Mouse (Mus musculus): ENCODE data around the gene Ebf1. TPM values are rescaled to one million over a fixed set of nuclear protein-coding genes. Genes with fewer than 3 reads are reported as not detected.

Ebf1 gene
- polyA plus RNA-seq, 1 experiment from 2014 or later: 113 TPM

DNA sequence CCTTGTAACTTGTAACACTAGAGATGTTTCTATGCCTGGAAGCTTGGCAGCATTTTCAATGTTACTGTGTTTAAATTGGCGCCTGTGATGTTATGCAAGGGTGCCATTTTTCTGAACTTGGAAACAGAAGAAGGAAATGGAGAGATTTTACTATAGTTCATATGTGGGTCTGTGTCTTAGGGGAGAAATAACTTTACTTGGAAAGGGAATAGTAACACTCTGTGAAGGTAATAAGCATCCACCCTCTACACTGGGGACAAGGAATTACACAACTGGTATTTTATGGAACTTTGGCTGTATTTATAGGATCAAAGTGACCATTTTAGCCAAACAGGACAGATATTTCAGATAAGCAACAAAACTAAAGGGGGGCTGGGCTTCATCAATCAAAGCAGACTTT lies 278.8 kb downstream of the Ebf1 start:
- no peak for ATAC-seq (ENCODE audit: insufficient read depth, low FRiP score, low TSS enrichment)
- H3K9me3 ChIP-seq (ENCODE audit: control insufficient read depth, low read length): no peaks in the 10 kb centered on the region
- H3K4me1 ChIP-seq (ENCODE audit: control insufficient read depth, insufficient read depth, low read length): no peaks in the 10 kb centered on the region

DNA sequence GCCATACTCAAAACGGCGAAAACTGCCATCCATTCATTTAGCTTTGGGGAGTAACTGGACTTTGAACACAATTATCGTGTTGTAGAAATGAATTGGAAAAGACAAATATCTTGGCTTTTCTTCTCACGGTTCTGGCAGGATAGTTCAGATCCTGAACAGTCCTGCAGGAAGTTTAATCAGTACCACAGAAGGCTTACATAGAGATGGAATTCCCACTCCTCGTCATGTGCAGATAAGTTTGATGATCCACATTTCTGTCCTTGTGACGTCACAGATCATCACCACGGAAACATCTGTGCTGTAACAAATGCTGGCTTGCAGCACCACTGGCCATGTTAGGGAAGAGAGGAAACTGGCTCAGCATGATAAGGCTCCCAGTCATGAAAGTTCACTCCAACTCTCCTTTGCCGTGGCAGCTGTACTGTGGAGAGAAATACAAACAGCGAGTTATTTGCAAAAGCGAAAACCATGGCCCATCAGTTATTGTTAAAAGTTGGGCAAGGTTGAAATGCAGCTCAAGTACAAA lies 280.1 kb downstream of the Ebf1 start:
- WGBS: 73% methylated on average over 10 of the region's 10 CpGs
- no peak overlapping the region for H3K9ac ChIP-seq (ENCODE audit: low read length)
- DNase-seq (ENCODE audit: low spot score) (no peak), ATAC-seq (ENCODE audit: insufficient read depth, low FRiP score, low TSS enrichment) (no peak)
- peaks cover 4% of the 10 kb centered on the region for H3K4me1 ChIP-seq (ENCODE audit: control insufficient read depth, insufficient read depth, low read length)
- no peaks in the 10 kb centered on the region for H3K9me3 ChIP-seq (ENCODE audit: control insufficient read depth, low read length)
- no peak overlapping the region for H3K4me3 ChIP-seq (ENCODE audit: low read depth, low read length)
- no peaks in the 10 kb centered on the region for H3K27me3 ChIP-seq (ENCODE audit: control insufficient read depth, insufficient read depth, low read length)
- H3K36me3 ChIP-seq (ENCODE audit: control insufficient read depth, insufficient read depth, low read length): no peaks in the 10 kb centered on the region
- H3K4me2 ChIP-seq (ENCODE audit: low read depth): no peak overlapping the region
- no peak overlapping the region for H3K27ac ChIP-seq (ENCODE audit: low read depth, low read length)

More for the DNA sequence above, 278.8 kb downstream of the Ebf1 start:
- Histone ChIP-seq H3K4me2 (ENCODE audit: low read depth) (no peak overlapping the region), H3K36me3 (ENCODE audit: control insufficient read depth, insufficient read depth, low read length) (no peaks in the 10 kb centered on the region), H3K4me3 (ENCODE audit: low read depth, low read length) (no peak overlapping the region), H3K9ac (ENCODE audit: low read length) (no peak overlapping the region), H3K27ac (ENCODE audit: low read depth, low read length) (no peak overlapping the region), H3K27me3 (ENCODE audit: control insufficient read depth, insufficient read depth, low read length) (no peaks in the 10 kb centered on the region)
- DNase-seq (ENCODE audit: low spot score): no peak
- 89% methylated on average over 1 of the region's 1 CpGs for WGBS

DNA sequence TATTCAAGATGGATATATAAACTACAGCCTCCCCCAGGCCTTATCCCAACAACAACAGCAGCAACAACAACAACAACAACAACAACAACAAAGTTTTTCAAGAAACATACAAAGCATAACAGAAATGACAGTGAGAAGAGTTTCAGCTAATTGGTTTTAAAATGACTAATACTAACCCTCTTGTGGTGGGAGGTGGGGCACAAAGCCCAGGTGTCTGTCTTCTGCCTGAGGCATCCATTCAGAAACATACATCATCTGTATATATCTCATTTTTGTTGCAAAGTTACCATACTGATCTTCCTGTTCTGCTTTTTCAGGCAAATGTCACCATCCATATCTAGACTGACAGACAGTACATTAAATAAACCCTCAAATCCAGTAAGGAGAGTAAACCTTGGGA lies 282.4 kb downstream of the Ebf1 start:
- ATAC-seq (ENCODE audit: insufficient read depth, low FRiP score, low TSS enrichment) (no peak), DNase-seq (ENCODE audit: low spot score) (no peak)
- no peaks in the 10 kb centered on the region for H3K9me3 ChIP-seq (ENCODE audit: control insufficient read depth, low read length)
- H3K4me1 ChIP-seq (ENCODE audit: control insufficient read depth, insufficient read depth, low read length): peaks cover 15% of the 10 kb centered on the region
- H3K4me2 ChIP-seq (ENCODE audit: low read depth): no peak overlapping the region
- H3K4me3 ChIP-seq (ENCODE audit: low read depth, low read length): no peak overlapping the region
- no peaks in the 10 kb centered on the region for H3K27me3 ChIP-seq (ENCODE audit: control insufficient read depth, insufficient read depth, low read length)
- H3K9ac ChIP-seq (ENCODE audit: low read length): no peak overlapping the region
- H3K36me3 ChIP-seq (ENCODE audit: control insufficient read depth, insufficient read depth, low read length): no peaks in the 10 kb centered on the region
- H3K27ac ChIP-seq (ENCODE audit: low read depth, low read length): 0 out of 2 replicates have a peak overlapping the region, but pooled peaks have one; percentile 46

DNA sequence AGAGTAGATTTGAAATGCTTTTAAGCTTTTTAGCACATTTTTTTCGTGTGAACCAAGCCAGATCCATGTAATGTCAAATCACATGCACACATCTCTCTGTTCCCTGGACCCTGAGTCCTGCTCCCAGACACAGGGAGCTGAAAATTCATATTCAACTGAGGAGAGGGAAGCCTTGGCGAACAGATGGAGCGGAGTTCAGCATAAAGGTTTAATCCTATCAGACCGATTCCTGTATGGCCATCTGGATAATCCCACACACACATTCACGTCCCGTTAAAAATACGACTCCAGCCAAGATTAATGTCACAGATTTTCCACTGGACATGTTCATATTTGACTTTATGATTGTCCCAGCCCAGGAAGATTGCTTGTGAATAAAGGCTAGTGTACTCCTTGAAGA lies 282.8 kb downstream of the Ebf1 start:
- ATAC-seq (ENCODE audit: insufficient read depth, low FRiP score, low TSS enrichment) (peak; percentile 22; the same call in 1 of the 2 replicates), DNase-seq (ENCODE audit: low spot score) (no peak)
- Histone ChIP-seq H3K27me3 (ENCODE audit: control insufficient read depth, insufficient read depth, low read length) (no peaks in the 10 kb centered on the region), H3K4me3 (ENCODE audit: low read depth, low read length) (no peak overlapping the region), H3K27ac (ENCODE audit: low read depth, low read length) (0 out of 2 replicates have a peak overlapping the region, but pooled peaks have one; percentile 46), H3K4me2 (ENCODE audit: low read depth) (no peak overlapping the region), H3K4me1 (ENCODE audit: control insufficient read depth, insufficient read depth, low read length) (peaks cover 15% of the 10 kb centered on the region), H3K9me3 (ENCODE audit: control insufficient read depth, low read length) (no peaks in the 10 kb centered on the region), H3K9ac (ENCODE audit: low read length) (no peak overlapping the region), H3K36me3 (ENCODE audit: control insufficient read depth, insufficient read depth, low read length) (no peaks in the 10 kb centered on the region)
- 75% methylated on average over 7 of the region's 7 CpGs for WGBS

DNA sequence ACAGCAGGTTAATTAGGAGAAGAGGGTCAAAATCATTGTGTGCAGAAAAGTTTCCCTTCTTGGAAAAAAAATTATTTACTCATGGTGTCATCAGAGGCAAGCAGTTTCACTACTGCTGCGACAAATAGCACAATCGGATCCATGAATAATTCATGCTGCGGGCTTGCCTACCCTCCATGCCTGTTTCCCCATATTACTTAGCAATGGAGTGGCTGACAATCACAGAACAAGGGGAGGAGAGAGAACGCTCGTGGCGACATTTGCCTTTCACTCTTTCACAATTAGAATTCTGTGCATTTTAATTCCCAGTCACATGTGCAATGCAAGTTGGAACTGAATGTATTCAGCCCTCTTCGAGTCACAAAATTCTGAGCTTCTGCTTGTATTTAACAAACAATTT lies 283.4 kb downstream of the Ebf1 start:
- Histone ChIP-seq H3K36me3 (ENCODE audit: control insufficient read depth, insufficient read depth, low read length) (no peaks in the 10 kb centered on the region), H3K9me3 (ENCODE audit: control insufficient read depth, low read length) (no peaks in the 10 kb centered on the region), H3K9ac (ENCODE audit: low read length) (no peak overlapping the region), H3K4me1 (ENCODE audit: control insufficient read depth, insufficient read depth, low read length) (peaks cover 15% of the 10 kb centered on the region), H3K4me2 (ENCODE audit: low read depth) (no peak overlapping the region), H3K27me3 (ENCODE audit: control insufficient read depth, insufficient read depth, low read length) (no peaks in the 10 kb centered on the region), H3K27ac (ENCODE audit: low read depth, low read length) (no peak overlapping the region), H3K4me3 (ENCODE audit: low read depth, low read length) (no peak overlapping the region)
- ATAC-seq (ENCODE audit: insufficient read depth, low FRiP score, low TSS enrichment) (peak; percentile 84), DNase-seq (ENCODE audit: low spot score) (peak; percentile 29)
- 53% methylated on average over 7 of the region's 7 CpGs for WGBS

DNA sequence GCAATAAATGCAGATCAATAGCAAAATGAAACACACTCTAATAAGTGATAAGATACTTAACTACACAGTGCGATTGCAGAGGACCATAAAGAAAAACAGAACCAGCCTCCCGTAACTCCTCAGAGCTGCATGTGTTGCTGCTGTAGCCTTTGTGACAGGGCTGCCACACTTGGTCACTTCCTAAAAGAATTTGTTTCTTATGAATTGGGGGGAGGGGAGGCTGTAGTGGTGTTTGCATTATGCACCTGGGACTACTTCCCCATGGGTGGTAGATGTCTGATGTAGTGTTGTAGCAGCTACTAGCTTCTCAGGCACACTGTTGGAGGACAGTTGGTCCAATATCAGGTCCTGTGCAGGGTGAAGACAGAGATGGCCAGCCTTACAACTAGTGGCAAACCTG lies 284.6 kb downstream of the Ebf1 start:
- Histone ChIP-seq H3K4me2 (ENCODE audit: low read depth) (no peak overlapping the region), H3K9ac (ENCODE audit: low read length) (no peak overlapping the region), H3K27ac (ENCODE audit: low read depth, low read length) (no peak overlapping the region), H3K9me3 (ENCODE audit: control insufficient read depth, low read length) (no peaks in the 10 kb centered on the region), H3K27me3 (ENCODE audit: control insufficient read depth, insufficient read depth, low read length) (no peaks in the 10 kb centered on the region), H3K4me3 (ENCODE audit: low read depth, low read length) (no peak overlapping the region), H3K36me3 (ENCODE audit: control insufficient read depth, insufficient read depth, low read length) (no peaks in the 10 kb centered on the region), H3K4me1 (ENCODE audit: control insufficient read depth, insufficient read depth, low read length) (peaks cover 15% of the 10 kb centered on the region)
- ATAC-seq (ENCODE audit: insufficient read depth, low FRiP score, low TSS enrichment) (no peak), DNase-seq (ENCODE audit: low spot score) (no peak)
- 83% methylated on average over 2 of the region's 2 CpGs for WGBS

DNA sequence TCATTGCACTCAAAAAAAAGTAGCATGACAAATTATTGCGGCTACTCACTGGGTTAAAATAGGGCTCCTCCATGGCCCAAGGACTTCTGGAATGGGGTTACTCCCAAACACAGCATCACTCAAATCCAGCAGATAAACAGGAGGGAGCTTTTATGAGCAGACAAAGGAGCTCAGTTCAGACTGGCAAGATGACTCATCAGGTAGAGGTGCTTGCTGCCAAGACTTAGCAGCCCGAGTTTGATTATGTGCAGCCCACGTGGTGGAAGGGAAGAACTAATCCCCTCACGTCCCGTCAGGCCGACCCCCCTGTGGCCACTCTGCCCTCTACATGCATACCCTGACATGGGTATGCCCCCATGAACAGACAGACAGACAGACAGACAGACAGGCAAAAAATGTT lies 285.0 kb downstream of the Ebf1 start:
- no peaks in the 10 kb centered on the region for H3K9me3 ChIP-seq (ENCODE audit: control insufficient read depth, low read length)
- H3K4me3 ChIP-seq (ENCODE audit: low read depth, low read length): no peak overlapping the region
- WGBS: 80% methylated on average over 6 of the region's 6 CpGs
- peaks cover 15% of the 10 kb centered on the region for H3K4me1 ChIP-seq (ENCODE audit: control insufficient read depth, insufficient read depth, low read length)
- no peak overlapping the region for H3K4me2 ChIP-seq (ENCODE audit: low read depth)
- H3K9ac ChIP-seq (ENCODE audit: low read length): no peak overlapping the region
- ATAC-seq (ENCODE audit: insufficient read depth, low FRiP score, low TSS enrichment) (no peak), DNase-seq (ENCODE audit: low spot score) (no peak)
- H3K36me3 ChIP-seq (ENCODE audit: control insufficient read depth, insufficient read depth, low read length): no peaks in the 10 kb centered on the region
- no peak overlapping the region for H3K27ac ChIP-seq (ENCODE audit: low read depth, low read length)
- H3K27me3 ChIP-seq (ENCODE audit: control insufficient read depth, insufficient read depth, low read length): no peaks in the 10 kb centered on the region

DNA sequence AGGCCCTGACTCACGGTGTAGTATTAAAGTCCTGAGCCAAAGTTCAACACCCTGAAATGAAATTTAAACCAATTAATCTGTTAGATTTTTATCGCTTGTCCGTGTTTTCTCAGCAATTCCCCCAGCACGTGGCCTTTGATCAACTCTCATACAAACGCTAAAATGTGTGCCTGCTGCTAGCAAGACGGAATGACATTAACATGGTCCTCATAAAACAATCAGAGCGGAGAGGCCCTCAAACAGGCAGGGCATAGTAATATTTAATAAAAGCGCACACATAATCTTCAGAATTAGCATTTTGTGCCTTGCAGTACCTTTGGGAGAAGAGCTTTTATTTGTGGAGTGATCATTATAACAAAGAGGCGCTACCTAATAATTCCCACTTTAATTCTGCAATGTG lies 287.0 kb downstream of the Ebf1 start:
- Histone ChIP-seq H3K4me3 (ENCODE audit: low read depth, low read length) (no peak overlapping the region), H3K4me2 (ENCODE audit: low read depth) (no peak overlapping the region), H3K36me3 (ENCODE audit: control insufficient read depth, insufficient read depth, low read length) (no peaks in the 10 kb centered on the region), H3K4me1 (ENCODE audit: control insufficient read depth, insufficient read depth, low read length) (peaks cover 15% of the 10 kb centered on the region), H3K27me3 (ENCODE audit: control insufficient read depth, insufficient read depth, low read length) (no peaks in the 10 kb centered on the region), H3K27ac (ENCODE audit: low read depth, low read length) (peak overlapping the region; percentile 37; the same call in 1 of the 2 replicates), H3K9ac (ENCODE audit: low read length) (no peak overlapping the region), H3K9me3 (ENCODE audit: control insufficient read depth, low read length) (no peaks in the 10 kb centered on the region)
- no peak for DNase-seq (ENCODE audit: low spot score)
- no peak for ATAC-seq (ENCODE audit: insufficient read depth, low FRiP score, low TSS enrichment)
- WGBS: 44% methylated on average over 9 of the region's 9 CpGs

DNA sequence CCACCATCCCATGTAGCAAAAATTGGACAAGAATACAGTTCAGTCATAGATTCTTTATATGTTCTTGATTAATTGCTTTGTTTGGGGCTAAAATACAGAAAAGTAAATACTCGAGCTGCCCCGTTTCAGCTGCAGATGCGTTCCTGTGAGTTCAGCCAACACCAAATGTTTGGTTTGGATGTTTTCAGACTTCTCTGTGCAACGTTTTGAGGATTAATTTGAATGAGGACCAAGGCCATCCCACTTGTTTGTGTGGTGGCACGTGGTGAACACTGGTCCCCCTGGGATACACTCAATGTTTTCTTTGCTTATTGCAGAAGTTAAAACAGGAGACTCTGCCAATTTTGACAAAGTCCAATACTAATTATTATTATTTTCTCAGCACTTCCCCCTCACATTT lies 289.3 kb downstream of the Ebf1 start:
- DNase-seq (ENCODE audit: low spot score): no peak
- no peak for ATAC-seq (ENCODE audit: insufficient read depth, low FRiP score, low TSS enrichment)
- Histone ChIP-seq H3K27ac (ENCODE audit: low read depth, low read length) (no peak overlapping the region), H3K9me3 (ENCODE audit: control insufficient read depth, low read length) (no peaks in the 10 kb centered on the region), H3K27me3 (ENCODE audit: control insufficient read depth, insufficient read depth, low read length) (no peaks in the 10 kb centered on the region), H3K9ac (ENCODE audit: low read length) (no peak overlapping the region), H3K4me1 (ENCODE audit: control insufficient read depth, insufficient read depth, low read length) (peaks cover 15% of the 10 kb centered on the region), H3K36me3 (ENCODE audit: control insufficient read depth, insufficient read depth, low read length) (no peaks in the 10 kb centered on the region), H3K4me3 (ENCODE audit: low read depth, low read length) (no peak overlapping the region), H3K4me2 (ENCODE audit: low read depth) (no peak overlapping the region)
- 68% methylated on average over 5 of the region's 5 CpGs for WGBS
